Mouse (Mus musculus) bone marrow macrophage, adult 2 months (primary cell): ENCODE data around the gene Ubp1. TPM values are rescaled to one million over a fixed set of nuclear protein-coding genes. Genes with fewer than 3 reads are reported as not detected.
"Not testable (repeated sequence)": the region's sequence is repeated elsewhere in the genome, so short reads cannot be mapped to it uniquely, and the experiment has no call there.

Source experiments
- H3K27ac ChIP-seq: 2 replicates; pipeline ENCODE4 v1.5.1; 2012; ENCODE audit warnings: low read depth, low read length; ENCODE audit not compliant: insufficient read depth
- H3K4me1 ChIP-seq: 2 replicates; pipeline ENCODE4 v1.6.1; 2012; ENCODE audit warnings: low read length; ENCODE audit not compliant: control insufficient read depth, insufficient read depth
- H3K4me3 ChIP-seq: 2 replicates; pipeline ENCODE4 v1.5.1; 2012; ENCODE audit warnings: mild to moderate bottlenecking, low read length, moderate library complexity; ENCODE audit not compliant: insufficient read depth
- CTCF ChIP-seq: IDR thresholded peaks from 2 replicates; pipeline ENCODE4 v1.5.1; 2012; ENCODE audit warnings: low read depth, mild to moderate bottlenecking, low read length, moderate library complexity
- POLR2A ChIP-seq: IDR thresholded peaks from 2 replicates; pipeline ENCODE4 v1.6.1; 2012; ENCODE audit warnings: mild to moderate bottlenecking, low read depth, low read length, borderline replicate concordance
- polyA plus RNA-seq: library from polyadenylated mRNA; stranded (reverse); fragments of >200 nt; gene quantifications from 2 replicates; pipeline ENCODE4 v1.2.4, GENCODE M21; 2012; ENCODE audit not compliant: missing spikeins, insufficient read depth, insufficient read length

Ubp1 gene
- polyA plus RNA-seq: 73.3 and 84.1 TPM in 2 replicates

GRCm38 (mm10) chr9:113930534-113931374, at the start of gene Ubp1:
Ubp1 (plus strand) TSS chr9:113930934.
- Histone ChIP-seq H3K4me3 (peak within 1 kb of the TSS; percentile 92), H3K4me1 (peaks cover 27% of the 10 kb centered on the region), H3K27ac (peak within 1 kb of the TSS; percentile 82)
- TF ChIP-seq POLR2A (0 out of 2 replicates have a peak, but pooled peaks have one; percentile 55), CTCF (no peak)

- no peak overlapping the region for H3K4me3 ChIP-seq
- peaks cover 13% of the 10 kb centered on the region for H3K4me1 ChIP-seq
- H3K27ac ChIP-seq: 0 out of 2 replicates have a peak overlapping the region, but pooled peaks have one; percentile 19
- TF ChIP-seq POLR2A (no peak), CTCF (no peak)
Observed at GRCm38 (mm10) chr9:113894903-113895302, 35.8 kb upstream of the Ubp1 start.

- Histone ChIP-seq H3K4me1 (no peaks in the 10 kb centered on the region), H3K4me3 (no peak overlapping the region), H3K27ac (no peak overlapping the region)
- TF ChIP-seq CTCF (no peak), POLR2A (no peak)
Observed at GRCm38 (mm10) chr9:113903136-113903535, 27.6 kb upstream of the Ubp1 start.

GRCm38 (mm10) chr9:113904315-113904714, 26.4 kb upstream of the Ubp1 start:
- H3K4me1 ChIP-seq, H3K4me3 ChIP-seq, H3K27ac ChIP-seq: not testable (repeated sequence)
- TF ChIP-seq CTCF: 0 out of 2 replicates have a peak, but pooled peaks have one; percentile 13

GRCm38 (mm10) chr9:113915789-113916188, 14.9 kb upstream of the Ubp1 start:
- no peak for TF ChIP-seq POLR2A
- no peak for TF ChIP-seq CTCF
- no peaks in the 10 kb centered on the region for H3K4me1 ChIP-seq
- no peak overlapping the region for H3K27ac ChIP-seq
- no peak overlapping the region for H3K4me3 ChIP-seq

- Histone ChIP-seq H3K27ac (no peak overlapping the region), H3K4me3 (no peak overlapping the region), H3K4me1 (no peaks in the 10 kb centered on the region)
- TF ChIP-seq POLR2A (no peak), CTCF (no peak)
Observed at GRCm38 (mm10) chr9:113922677-113923076, 8.1 kb upstream of the Ubp1 start.

GRCm38 (mm10) chr9:113924883-113925282, 5.9 kb upstream of the Ubp1 start:
- H3K4me1 ChIP-seq: peaks cover 13% of the 10 kb centered on the region
- TF ChIP-seq POLR2A (no peak), CTCF (no peak)
- no peak overlapping the region for H3K4me3 ChIP-seq
- no peak overlapping the region for H3K27ac ChIP-seq

GRCm38 (mm10) chr9:113928591-113928990, 2.1 kb upstream of the Ubp1 start:
- peak overlapping the region; percentile 64 for H3K27ac ChIP-seq
- TF ChIP-seq POLR2A (no peak), CTCF (no peak)
- no peak overlapping the region for H3K4me3 ChIP-seq

GRCm38 (mm10) chr9:113929676-113930075, 1.1 kb upstream of the Ubp1 start:
- TF ChIP-seq POLR2A: no peak
- TF ChIP-seq CTCF: no peak
- Histone ChIP-seq H3K27ac (peak overlapping the region; percentile 82), H3K4me1 (peaks cover 23% of the 10 kb centered on the region), H3K4me3 (peak overlapping the region; percentile 62; the same call in 1 of the 2 replicates)

More at GRCm38 (mm10) chr9:113928591-113928990, 2.1 kb upstream of the Ubp1 start:
- peaks cover 20% of the 10 kb centered on the region for H3K4me1 ChIP-seq

- H3K4me1 ChIP-seq: peaks cover 28% of the 10 kb centered on the region
- no peak for TF ChIP-seq POLR2A
Observed at GRCm38 (mm10) chr9:113931375-113932099, 803 bp downstream of the Ubp1 start.

More at GRCm38 (mm10) chr9:113931375-113932099, 803 bp downstream of the Ubp1 start:
- Histone ChIP-seq H3K4me3 (peak overlapping the region; percentile 92), H3K27ac (peak overlapping the region; percentile 60)
